Mouse (Mus musculus) limb, embryonic 11.5 days (tissue): ENCODE measurements at regions not wholly inside any gene's neighbourhood (a gene's known extent, or its start where the extent isn't known, plus 50 kb on each side); places are given as distances from the start of the nearest gene placed in this dataset.

Experiments
- ATAC-seq: fragments of 200-750 bp; cut with Nextera tagmentation; 2 replicates; pipeline ENCODE4 v1.8.0; 2017; ENCODE audit warnings: low read depth; ENCODE audit not compliant: insufficient number of reproducible peaks, low FRiP score, low TSS enrichment
- DNase-seq: peaks from one replicate; pipeline ENCODE4 v3.0.0-alpha.2; 2015; ENCODE audit warnings: low spot score
- H3K27ac ChIP-seq: fragments of 300-500 bp; sonication (generic); replicated peaks from 2 replicates; pipeline ENCODE4 v1.5.1; 2014; ENCODE audit warnings: low read depth, mild to moderate bottlenecking, low read length
- H3K27me3 ChIP-seq: fragments of 300-500 bp; sonication (generic); 2 replicates; pipeline ENCODE4 v1.6.1; 2014; ENCODE audit warnings: mild to moderate bottlenecking, low read length, mixed read lengths; ENCODE audit not compliant: control insufficient read depth, insufficient read depth
- H3K36me3 ChIP-seq: fragments of 300-500 bp; sonication (generic); 2 replicates; pipeline ENCODE4 v1.6.1; 2014; ENCODE audit warnings: mild to moderate bottlenecking, low read length, moderate library complexity, mixed read lengths; ENCODE audit not compliant: control insufficient read depth, insufficient read depth
- H3K4me1 ChIP-seq: fragments of 300-500 bp; sonication (generic); 2 replicates; pipeline ENCODE4 v1.6.1; 2014; ENCODE audit warnings: low read length, mixed read lengths; ENCODE audit not compliant: control insufficient read depth, insufficient read depth
- H3K4me2 ChIP-seq: fragments of 300-500 bp; sonication (generic); 2 replicates; pipeline ENCODE4 v1.6.1; 2014; ENCODE audit warnings: low read depth, mild to moderate bottlenecking, moderate library complexity; ENCODE audit not compliant: severe bottlenecking
- H3K4me3 ChIP-seq: fragments of 300-500 bp; sonication (generic); 2 replicates; pipeline ENCODE4 v1.5.1; 2014; ENCODE audit warnings: low read depth, low read length
- H3K9ac ChIP-seq: fragments of 300-500 bp; sonication (generic); 2 replicates; pipeline ENCODE4 v1.6.1; 2014; ENCODE audit warnings: mild to moderate bottlenecking, low read length
- H3K9me3 ChIP-seq: fragments of 300-500 bp; sonication (generic); 2 replicates; pipeline ENCODE4 v1.6.1; 2016; ENCODE audit warnings: low read length; ENCODE audit not compliant: control insufficient read depth
- WGBS: fragments of 180-500 bp; shearing (Covaris S2); extraction: QIAGEN DNeasy Blood & Tissue Kit; methylation state at CpG from one replicate; pipeline ENCODE4 v1.1.7; 2014; 5-methylcytosine and 5-hydroxymethylcytosine counted together

DNA sequence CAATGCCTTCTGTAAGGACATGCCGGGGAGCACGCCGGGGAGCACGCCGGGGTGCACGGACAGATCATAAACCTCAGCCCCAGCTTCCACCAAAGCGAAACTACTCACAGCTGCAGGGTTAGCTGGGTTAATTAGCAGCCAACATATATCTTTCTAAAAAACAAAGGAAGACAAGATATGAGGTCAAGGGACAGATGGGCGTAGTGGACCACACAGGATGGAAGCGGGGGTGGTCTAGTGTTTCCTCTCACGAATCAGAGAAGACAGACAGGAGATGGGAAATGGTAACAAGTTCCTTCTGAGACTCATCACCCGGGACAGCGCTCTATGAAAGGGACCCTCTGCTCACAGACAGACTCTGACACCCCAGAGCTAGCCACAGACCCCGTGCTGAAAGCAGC lies 60.0 kb upstream of the Ajap1 start:
- H3K4me1 ChIP-seq, result no peaks in the 10 kb centered on the region
- H3K9ac ChIP-seq, result no peak overlapping the region
- H3K27ac ChIP-seq, result no peak overlapping the region
- H3K9me3 ChIP-seq, result no peaks in the 10 kb centered on the region
- DNase-seq, result no peak
- H3K4me2 ChIP-seq, result no peak overlapping the region
- ATAC-seq, result no peak
- H3K36me3 ChIP-seq, result no peaks in the 10 kb centered on the region
- no peak overlapping the region for H3K4me3 ChIP-seq
- WGBS, result 55% methylated on average over 13 of the region's 13 CpGs
- H3K27me3 ChIP-seq, result no peaks in the 10 kb centered on the region

DNA sequence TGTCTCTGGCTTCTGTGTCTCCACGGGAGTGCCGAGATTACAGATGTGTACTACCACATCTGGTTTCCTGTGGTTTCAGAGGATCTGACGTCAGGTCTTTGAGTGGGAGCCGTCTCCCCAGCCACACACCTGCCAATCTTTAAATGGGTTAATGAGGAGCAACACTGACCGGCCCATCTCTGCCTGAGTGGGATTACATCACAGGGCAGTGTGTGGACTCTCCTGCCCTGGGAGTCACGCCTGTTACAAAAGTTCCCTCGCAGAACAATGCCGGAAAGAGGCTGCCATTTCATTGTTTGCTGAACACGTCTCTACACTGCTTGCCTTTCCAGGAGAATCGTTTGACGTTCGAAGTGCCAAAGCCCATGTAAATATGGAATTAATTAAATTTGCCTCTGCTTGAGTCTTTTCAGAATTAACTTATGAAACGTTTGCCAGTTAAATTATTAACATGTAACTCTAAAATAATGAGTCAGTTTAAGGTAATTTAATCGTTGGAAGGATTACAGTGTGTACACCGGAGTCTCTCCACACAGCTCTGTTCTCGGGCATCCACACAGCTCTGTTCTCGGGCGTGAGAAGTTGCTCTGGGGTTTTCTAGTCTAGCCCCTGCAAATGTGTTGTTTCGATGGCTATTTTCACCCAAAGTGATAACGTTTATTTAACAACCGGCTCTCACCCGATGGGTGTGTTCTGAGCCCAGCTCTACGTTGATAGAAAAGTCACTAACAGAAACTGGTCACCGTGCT lies 61.5 kb upstream of the Ajap1 start:
- Histone ChIP-seq H3K9me3 (no peaks in the 10 kb centered on the region), H3K4me3 (no peak overlapping the region), H3K27me3 (no peaks in the 10 kb centered on the region), H3K4me1 (no peaks in the 10 kb centered on the region), H3K36me3 (no peaks in the 10 kb centered on the region), H3K4me2 (no peak overlapping the region), H3K9ac (no peak overlapping the region), H3K27ac (no peak overlapping the region)
- ATAC-seq (no peak), DNase-seq (no peak)
- WGBS, result 65% methylated on average over 24 of the region's 24 CpGs

DNA sequence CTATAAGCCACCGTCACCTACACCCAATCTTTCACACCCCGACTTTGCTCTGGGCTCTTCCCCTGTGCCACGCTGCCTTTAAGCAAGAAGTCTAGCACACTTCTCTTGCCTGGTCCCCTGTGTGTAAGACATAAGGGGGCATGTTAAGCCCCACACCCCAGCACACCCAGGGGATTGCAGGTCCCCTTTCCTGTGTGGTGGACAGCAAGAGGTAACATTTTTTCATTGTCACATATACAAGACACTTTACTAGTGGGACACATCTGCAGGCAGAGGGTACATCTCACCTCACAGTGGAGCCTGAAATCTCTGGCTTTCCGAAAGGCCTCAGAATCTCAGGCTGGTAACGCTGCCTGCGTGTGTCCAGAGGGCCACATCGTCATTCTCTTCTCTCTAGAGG lies 64.1 kb upstream of the Ajap1 start:
- no peak for ATAC-seq
- Histone ChIP-seq H3K27ac (no peak overlapping the region), H3K9ac (no peak overlapping the region), H3K4me3 (no peak overlapping the region), H3K27me3 (no peaks in the 10 kb centered on the region), H3K4me1 (no peaks in the 10 kb centered on the region), H3K36me3 (no peaks in the 10 kb centered on the region), H3K4me2 (no peak overlapping the region), H3K9me3 (no peaks in the 10 kb centered on the region)
- 86% methylated on average over 7 of the region's 7 CpGs for WGBS
- DNase-seq, result no peak

DNA sequence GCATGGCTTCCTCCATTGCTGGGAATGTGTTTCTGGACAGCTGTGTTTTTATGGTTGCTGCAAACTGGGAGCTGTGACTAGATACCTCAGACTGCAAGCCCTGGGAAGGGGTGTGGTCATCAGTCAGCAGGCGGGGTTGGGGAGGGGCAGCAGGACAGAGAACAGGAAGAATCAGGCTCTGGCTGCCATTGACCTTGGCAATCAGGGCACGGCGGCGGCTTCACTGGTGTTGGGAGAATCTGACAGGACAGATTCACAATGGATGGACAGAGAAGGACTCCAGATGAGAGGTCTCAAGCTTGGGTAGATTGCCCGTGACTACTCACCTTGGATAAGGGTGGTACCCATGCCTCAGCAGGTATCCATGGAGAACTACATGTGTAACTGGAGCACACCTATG lies 64.5 kb upstream of the Ajap1 start:
- WGBS, result 89% methylated on average over 5 of the region's 5 CpGs

DNA sequence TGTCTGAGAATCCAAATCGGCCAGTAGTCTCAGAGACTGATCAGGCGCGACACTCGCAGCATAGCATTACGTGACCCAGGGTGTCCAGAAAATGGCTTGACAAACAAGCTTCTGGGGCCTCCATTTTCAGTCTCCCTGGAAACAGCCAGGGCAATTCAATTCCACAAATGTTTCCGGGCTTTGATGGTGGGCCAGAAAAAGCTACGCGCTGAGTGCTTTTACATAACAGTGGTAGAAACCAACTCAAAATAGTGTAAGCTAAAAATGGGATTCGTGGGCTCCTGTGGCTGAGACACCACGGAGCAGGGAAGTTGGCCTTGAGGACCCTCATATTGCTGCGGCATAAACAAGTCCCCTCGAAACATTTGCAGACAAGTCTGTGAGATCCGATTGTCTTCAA lies 65.3 kb upstream of the Ajap1 start:
- 88% methylated on average over 13 of the region's 13 CpGs for WGBS
- no peak overlapping the region for H3K9ac ChIP-seq
- ATAC-seq, result no peak
- no peaks in the 10 kb centered on the region for H3K9me3 ChIP-seq
- H3K4me1 ChIP-seq, result no peaks in the 10 kb centered on the region
- H3K4me3 ChIP-seq, result no peak overlapping the region
- H3K27me3 ChIP-seq, result no peaks in the 10 kb centered on the region
- no peak overlapping the region for H3K27ac ChIP-seq
- H3K36me3 ChIP-seq, result no peaks in the 10 kb centered on the region
- no peak overlapping the region for H3K4me2 ChIP-seq
- no peak for DNase-seq

More for the DNA sequence above, 64.5 kb upstream of the Ajap1 start:
- H3K4me2 ChIP-seq, result no peak overlapping the region
- ATAC-seq (no peak), DNase-seq (no peak)
- no peaks in the 10 kb centered on the region for H3K9me3 ChIP-seq
- no peaks in the 10 kb centered on the region for H3K4me1 ChIP-seq
- no peak overlapping the region for H3K9ac ChIP-seq
- H3K36me3 ChIP-seq, result no peaks in the 10 kb centered on the region
- no peak overlapping the region for H3K27ac ChIP-seq
- H3K27me3 ChIP-seq, result no peaks in the 10 kb centered on the region
- no peak overlapping the region for H3K4me3 ChIP-seq

DNA sequence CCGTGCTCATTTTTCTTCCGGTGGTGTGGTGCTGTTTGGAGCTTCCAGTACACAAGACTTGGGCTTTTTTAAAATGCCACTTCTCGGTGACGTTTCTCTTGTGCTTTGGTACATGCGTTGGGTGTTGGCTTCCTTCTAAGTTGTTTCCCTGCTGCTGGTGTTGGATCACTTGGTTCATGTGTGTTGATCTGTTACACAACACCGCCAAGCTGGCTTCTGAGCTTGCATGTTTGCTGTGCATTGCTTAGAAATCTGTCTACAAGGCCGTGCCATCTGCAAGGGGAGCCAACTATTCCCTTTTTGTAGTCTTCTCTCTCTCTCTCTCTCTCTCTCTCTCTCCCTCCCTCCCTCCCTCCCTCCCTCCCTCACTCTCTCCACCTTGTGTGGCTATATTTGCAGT lies 68.7 kb upstream of the Ajap1 start:
- H3K27me3 ChIP-seq, result no peaks in the 10 kb centered on the region
- no peak overlapping the region for H3K4me3 ChIP-seq
- DNase-seq (no peak), ATAC-seq (no peak)
- no peaks in the 10 kb centered on the region for H3K36me3 ChIP-seq
- no peaks in the 10 kb centered on the region for H3K4me1 ChIP-seq
- no peak overlapping the region for H3K4me2 ChIP-seq
- H3K9me3 ChIP-seq, result no peaks in the 10 kb centered on the region
- no peak overlapping the region for H3K27ac ChIP-seq
- 92% methylated on average over 7 of the region's 7 CpGs for WGBS
- H3K9ac ChIP-seq, result no peak overlapping the region

DNA sequence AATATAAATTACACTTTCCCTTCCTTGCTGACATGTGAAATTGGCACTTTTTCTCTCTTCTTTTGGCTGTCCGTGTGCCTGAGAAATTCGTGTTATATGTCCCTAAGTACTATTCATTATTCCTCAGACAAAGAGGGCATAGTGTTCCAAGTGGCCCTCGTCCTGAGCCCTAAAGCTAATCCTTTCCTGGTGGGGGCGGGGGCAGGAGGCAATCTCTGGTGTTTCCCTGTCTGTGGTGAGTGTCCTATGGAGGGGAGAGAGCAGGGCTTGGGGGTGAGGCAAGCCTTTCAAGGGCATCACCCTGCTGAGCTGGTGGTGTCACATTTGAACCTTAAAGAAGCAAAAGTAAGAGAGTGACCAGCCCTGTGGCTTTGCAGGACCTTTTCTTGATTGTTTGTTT lies 69.9 kb upstream of the Ajap1 start:
- Histone ChIP-seq H3K4me3 (no peak overlapping the region), H3K27me3 (no peaks in the 10 kb centered on the region), H3K9ac (no peak overlapping the region), H3K27ac (no peak overlapping the region), H3K4me2 (no peak overlapping the region), H3K9me3 (no peaks in the 10 kb centered on the region), H3K36me3 (no peaks in the 10 kb centered on the region), H3K4me1 (no peaks in the 10 kb centered on the region)
- 57% methylated on average over 4 of the region's 4 CpGs for WGBS
- no peak for DNase-seq
- ATAC-seq, result no peak

DNA sequence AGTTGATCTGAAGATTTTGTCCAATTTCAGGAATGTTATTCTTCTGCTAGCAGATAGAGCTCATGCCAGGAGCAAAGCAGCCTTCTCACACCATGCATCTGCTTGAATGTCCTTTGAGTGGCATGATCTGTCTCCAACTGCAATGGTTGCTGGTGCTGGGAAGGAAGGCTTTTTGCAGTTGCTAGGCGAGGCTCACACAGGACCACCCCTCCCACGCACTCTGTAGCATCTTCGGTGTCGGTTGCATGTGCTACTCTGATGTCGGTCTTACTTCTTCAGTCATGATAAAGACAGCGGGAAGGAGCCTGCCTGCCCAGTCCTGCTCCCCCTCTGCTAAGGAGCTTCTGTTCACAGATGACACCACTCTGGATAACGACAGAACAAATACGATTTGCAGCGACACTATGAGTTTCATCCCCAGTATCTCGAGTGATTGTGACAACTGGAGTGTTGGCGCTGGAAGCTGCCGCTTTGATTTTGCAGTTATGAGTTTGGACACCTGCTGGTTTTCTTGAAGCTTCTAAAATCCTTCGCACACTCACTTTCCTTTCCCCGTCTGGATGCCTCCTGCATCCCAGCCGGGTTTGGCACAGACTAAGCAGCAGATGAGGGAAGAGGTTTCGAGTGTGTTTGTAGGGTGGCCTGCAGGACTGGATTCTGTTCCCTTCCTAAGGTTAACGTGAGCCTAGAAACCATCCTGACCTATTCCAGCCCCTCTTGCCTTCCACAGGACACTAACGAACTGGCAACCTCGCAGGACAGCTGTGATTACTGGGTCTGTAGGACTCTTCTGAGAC lies 75.4 kb upstream of the Ajap1 start:
- no peak overlapping the region for H3K27ac ChIP-seq
- H3K4me1 ChIP-seq, result no peaks in the 10 kb centered on the region
- 78% methylated on average over 19 of the region's 19 CpGs for WGBS
- no peak overlapping the region for H3K4me2 ChIP-seq
- no peak for ATAC-seq
- no peaks in the 10 kb centered on the region for H3K9me3 ChIP-seq
- no peak overlapping the region for H3K4me3 ChIP-seq
- no peak overlapping the region for H3K9ac ChIP-seq
- no peaks in the 10 kb centered on the region for H3K27me3 ChIP-seq
- H3K36me3 ChIP-seq, result no peaks in the 10 kb centered on the region
- DNase-seq, result no peak
